Mouse (Mus musculus) G1E (cell line): ENCODE results near the gene Irf7.

ENCODE experiments used
- CTCF ChIP-seq: IDR thresholded peaks from 2 replicates; pipeline ENCODE4 v1.5.1; 2012; ENCODE audit warnings: low read depth, low read length, inconsistent platforms, mixed read lengths
- GATA1 ChIP-seq: IDR thresholded peaks from 2 replicates; pipeline ENCODE4 v1.6.1; 2012; ENCODE audit warnings: borderline replicate concordance, low read length, inconsistent platforms, mixed read lengths

GRCm38 (mm10) chr7:141264761-141265410 is 1.4 kb downstream of the Irf7 start:
- no peak for TF ChIP-seq CTCF
- no peak for TF ChIP-seq GATA1
